Mouse (Mus musculus) CH12.LX (cell line): ENCODE results near the gene Tlcd1. TPM values are rescaled to one million over a fixed set of nuclear protein-coding genes. Genes with fewer than 3 reads are reported as not detected.
"Not testable (repeated sequence)": the region's sequence is repeated elsewhere in the genome, so short reads cannot be mapped to it uniquely, and the experiment has no call there.

Experiments
- DNase-seq: peaks from one replicate; pipeline ENCODE4 v3.0.0-alpha.2; 2013; ENCODE audit errors: extremely low read depth
- H3K27ac ChIP-seq: 2 replicates; pipeline ENCODE4 v1.5.1; 2012; ENCODE audit warnings: low read depth, mild to moderate bottlenecking, control low read depth, moderate library complexity; ENCODE audit not compliant: insufficient read depth
- H3K27me3 ChIP-seq: replicated peaks from 2 replicates; pipeline ENCODE3; 2012; ENCODE audit warnings: inconsistent platforms
- H3K36me3 ChIP-seq, 2 experiments: replicated peaks in 1 of 2; 2 replicates each; pipeline versions ENCODE3 to v1.6.1; 2012; ENCODE audit warnings: inconsistent platforms in 1 of 2, low read length in 1 of 2, mild to moderate bottlenecking in 1 of 2, mixed read lengths in 1 of 2, moderate library complexity in 1 of 2; ENCODE audit not compliant: control insufficient read depth in 1 of 2, insufficient read depth in 1 of 2
- H3K4me1 ChIP-seq, 2 experiments: 2 replicates each; pipeline ENCODE4 v1.6.1; 2012; ENCODE audit warnings: inconsistent platforms in 1 of 2, moderate library complexity in 1 of 2; ENCODE audit not compliant: insufficient read depth in 2 of 2, control insufficient read depth in 1 of 2
- H3K4me2 ChIP-seq: 2 replicates; pipeline ENCODE4 v1.6.1; 2012; ENCODE audit warnings: low read depth, mild to moderate bottlenecking, control low read depth; ENCODE audit not compliant: poor library complexity, insufficient read depth, severe bottlenecking
- H3K4me3 ChIP-seq, 3 experiments: fragments of 150-350 bp in 1 of 3; sonication (generic) in 1 of 3; replicated peaks in 1 of 3; 2 replicates each; pipeline versions ENCODE3 to v1.5.1; 2011 to 2012; ENCODE audit warnings: low read depth in 2 of 3, low read length in 2 of 3, mild to moderate bottlenecking in 2 of 3, moderate library complexity in 2 of 3, control low read depth in 1 of 3, improper control_type of control experiment in 1 of 3, inconsistent platforms in 1 of 3, mixed read lengths in 1 of 3; ENCODE audit not compliant: poor library complexity in 1 of 3
- H3K79me2 ChIP-seq: replicated peaks from 2 replicates; pipeline ENCODE4 v1.6.1; 2012; ENCODE audit warnings: mild to moderate bottlenecking, moderate library complexity; ENCODE audit not compliant: control insufficient read depth, poor library complexity, insufficient read depth, severe bottlenecking; ENCODE audit errors: extremely low read depth
- H3K9ac ChIP-seq: 2 replicates; pipeline ENCODE4 v1.6.1; 2012; ENCODE audit warnings: low read depth, mild to moderate bottlenecking, control low read depth, moderate library complexity; ENCODE audit not compliant: insufficient read depth
- H3K9me3 ChIP-seq: replicated peaks from 2 replicates; pipeline ENCODE3; 2012; ENCODE audit warnings: low read length, inconsistent platforms, mixed read lengths
- BHLHE40 ChIP-seq: IDR thresholded peaks from 2 replicates; pipeline ENCODE4 v1.6.1; 2011; ENCODE audit warnings: mild to moderate bottlenecking, low read depth, low read length, improper control_type of control experiment
- CHD1 ChIP-seq: IDR thresholded peaks from 2 replicates; pipeline ENCODE4 v1.6.1; 2012; ENCODE audit warnings: low read depth, low read length, improper control_type of control experiment, inconsistent platforms
- E2F4 ChIP-seq: IDR thresholded peaks from 2 replicates; pipeline ENCODE4 v1.6.1; 2011; ENCODE audit warnings: low read depth, low read length, improper control_type of control experiment; ENCODE audit not compliant: insufficient replicate concordance
- GABPA ChIP-seq: IDR thresholded peaks from 2 replicates; pipeline ENCODE4 v1.6.1; 2012; ENCODE audit warnings: low read depth, low read length, improper control_type of control experiment, inconsistent platforms; ENCODE audit not compliant: insufficient replicate concordance
- IRF4 ChIP-seq: IDR thresholded peaks from 2 replicates; pipeline ENCODE4 v1.6.1; 2014; ENCODE audit warnings: low read depth, mild to moderate bottlenecking, inconsistent platforms, low read length, improper control_type of control experiment
- MAFK ChIP-seq: IDR thresholded peaks from 2 replicates; pipeline ENCODE4 v1.6.1; 2011; ENCODE audit warnings: low read length, improper control_type of control experiment; ENCODE audit not compliant: insufficient replicate concordance
- MAX ChIP-seq: IDR thresholded peaks from 2 replicates; pipeline ENCODE4 v1.6.1; 2011; ENCODE audit warnings: low read length, improper control_type of control experiment
- MAZ ChIP-seq: IDR thresholded peaks from 2 replicates; pipeline ENCODE4 v1.6.1; 2012; ENCODE audit warnings: low read depth, mild to moderate bottlenecking, inconsistent platforms, low read length, improper control_type of control experiment, moderate library complexity
- MEF2A ChIP-seq: IDR thresholded peaks from 2 replicates; pipeline ENCODE4 v1.6.1; 2014; ENCODE audit warnings: low read depth, mild to moderate bottlenecking, inconsistent platforms, low read length, improper control_type of control experiment, borderline replicate concordance
- MXI1 ChIP-seq: IDR thresholded peaks from 2 replicates; pipeline ENCODE4 v1.6.1; 2011; ENCODE audit warnings: mild to moderate bottlenecking, low read depth, low read length, improper control_type of control experiment
- MYC ChIP-seq: IDR thresholded peaks from 2 replicates; pipeline ENCODE4 v1.6.1; 2011; ENCODE audit warnings: low read depth, mild to moderate bottlenecking, improper control_type of control experiment, low read length
- NELFE ChIP-seq: IDR thresholded peaks from 2 replicates; pipeline ENCODE4 v1.6.1; 2011; ENCODE audit warnings: low read depth, low read length, improper control_type of control experiment
- PAX5 ChIP-seq: IDR thresholded peaks from 2 replicates; pipeline ENCODE4 v1.6.1; 2012; ENCODE audit warnings: low read length, inconsistent platforms, mixed read lengths
- POLR2AphosphoS2 ChIP-seq: IDR thresholded peaks from 2 replicates; pipeline ENCODE4 v1.6.1; 2011; ENCODE audit warnings: low read depth, low read length, improper control_type of control experiment
- RAD21 ChIP-seq: IDR thresholded peaks from 2 replicates; pipeline ENCODE4 v1.6.1; 2011; ENCODE audit warnings: low read depth, mild to moderate bottlenecking, low read length, improper control_type of control experiment, moderate library complexity
- RCOR1 ChIP-seq: conservative IDR thresholded peaks from 2 replicates; pipeline ENCODE4 v1.6.1; 2012; ENCODE audit warnings: low read depth, mild to moderate bottlenecking, inconsistent platforms, low read length, improper control_type of control experiment
- TCF12 ChIP-seq: IDR thresholded peaks from 2 replicates; pipeline ENCODE4 v1.6.1; 2014; ENCODE audit warnings: low read depth, mild to moderate bottlenecking, inconsistent platforms, low read length, improper control_type of control experiment
- UBTF ChIP-seq: IDR thresholded peaks from 2 replicates; pipeline ENCODE4 v1.6.1; 2012; ENCODE audit warnings: low read depth, mild to moderate bottlenecking, inconsistent platforms, low read length, improper control_type of control experiment, moderate library complexity
- ZKSCAN1 ChIP-seq: IDR thresholded peaks from 2 replicates; pipeline ENCODE4 v1.6.1; 2012; ENCODE audit warnings: low read depth, inconsistent platforms, low read length, improper control_type of control experiment, borderline replicate concordance
- dilution Hi-C: fragments of 300-500 bp; cut with MboI; formaldehyde crosslinking; loops from 2 replicates; pipeline ENCODE4 v1.14.3; 2020; ENCODE audit warnings: low sequenced_read_pairs; ENCODE audit not compliant: extremely low pct_unique_long_range_greater_than_20kb, extremely low pct_ligation_motif_present
- in situ Hi-C: fragments of 300-500 bp; cut with MboI; formaldehyde crosslinking; loops from 3 replicates; pipeline ENCODE4 v1.14.3; 2019; ENCODE audit warnings: low sequenced_read_pairs, low pct_ligation_motif_present, low pct_unique_long_range_greater_than_20kb, mixed read lengths
- polyA plus RNA-seq: library from polyadenylated mRNA; unstranded; fragments of >175 nt; gene quantifications from 2 replicates; pipeline ENCODE4 v1.2.1, GENCODE M21; 2012; ENCODE audit warnings: low read depth; ENCODE audit not compliant: insufficient read length
- total RNA-seq, 2 experiments: library from RNA; depleted of rRNA; stranded (reverse); fragments of 300-350 nt in 1 of 2; fragments of >200 nt in 1 of 2; gene quantifications; 2 replicates each; pipeline ENCODE4 v1.2.3; 2012 to 2014

The Tlcd1 gene
- total and polyA plus RNA-seq, 3 experiments = 15.6 to 20.3 (median 16.4) TPM

GRCm38 (mm10) chr11:78129458-78129857, 47.1 kb upstream of the Tlcd1 start:
- H3K79me2 ChIP-seq = peaks cover 54% of the 10 kb centered on the region
- dilution Hi-C loops = no loop called here
- in situ Hi-C loops = no loop called here

GRCm38 (mm10) chr11:78133915-78134314, 42.6 kb upstream of the Tlcd1 start:
- Histone ChIP-seq H3K36me3 (peaks cover 0 to 71% of the 10 kb centered on the region in 2 experiments), H3K4me2 (no peak overlapping the region), H3K79me2 (peaks cover 49% of the 10 kb centered on the region), H3K27me3 (no peaks in the 10 kb centered on the region), H3K4me1 (peaks cover 0 to 38% of the 10 kb centered on the region in 2 experiments; a peak in 2 of 4 replicates), H3K4me3 (no peak overlapping the region), H3K9ac (no peak overlapping the region)
- DNase-seq = no peak
- no peak for TF ChIP-seq ZKSCAN1
- TF ChIP-seq IRF4 = no peak
- no peak for TF ChIP-seq RAD21
- TF ChIP-seq, all 38 proteins: peak for 0
- dilution Hi-C loops = no loop called here
- no peaks in the 10 kb centered on the region for H3K9me3 ChIP-seq
- in situ Hi-C loops = no loop called here
- no peak overlapping the region for H3K27ac ChIP-seq

More at GRCm38 (mm10) chr11:78129458-78129857, 47.1 kb upstream of the Tlcd1 start:
- Histone ChIP-seq H3K9ac (no peak overlapping the region), H3K27ac (no peak overlapping the region), H3K36me3 (peaks cover 0 to 69% of the 10 kb centered on the region in 2 experiments), H3K4me2 (no peak overlapping the region), H3K9me3 (no peaks in the 10 kb centered on the region), H3K27me3 (no peaks in the 10 kb centered on the region), H3K4me1 (peaks cover 10 to 53% of the 10 kb centered on the region in 2 experiments), H3K4me3 (no peak overlapping the region)
- no peak for DNase-seq
- TF ChIP-seq MYC (no peak), MXI1 (no peak), ZKSCAN1 (no peak)

- dilution Hi-C loops = no loop called here
- H3K4me1 ChIP-seq = peaks cover 0 to 38% of the 10 kb centered on the region in 2 experiments; a peak in 2 of 4 replicates
- no peak overlapping the region for H3K4me2 ChIP-seq
- TF ChIP-seq CHD1 (no peak), TCF12 (no peak), E2F4 (no peak), MXI1 (no peak), GABPA (no peak), POLR2AphosphoS2 (no peak), MAZ (no peak), UBTF (no peak), RAD21 (no peak), IRF4 (no peak), BHLHE40 (no peak), RCOR1 (no peak), MAFK (no peak), MAX (no peak), PAX5 (no peak), ZKSCAN1 (no peak), MEF2A (no peak), NELFE (no peak)
- no peak overlapping the region for H3K27ac ChIP-seq
- no peak overlapping the region for H3K4me3 ChIP-seq
- H3K9me3 ChIP-seq = no peaks in the 10 kb centered on the region
- no peak for DNase-seq
- peaks cover 0 to 70% of the 10 kb centered on the region in 2 experiments for H3K36me3 ChIP-seq
- H3K27me3 ChIP-seq = no peaks in the 10 kb centered on the region
- peaks cover 50% of the 10 kb centered on the region for H3K79me2 ChIP-seq
- no peak overlapping the region for H3K9ac ChIP-seq
- in situ Hi-C loops = no loop called here
Observed at GRCm38 (mm10) chr11:78134344-78134743, 42.2 kb upstream of the Tlcd1 start.

GRCm38 (mm10) chr11:78135314-78135713, 41.2 kb upstream of the Tlcd1 start:
- H3K27ac ChIP-seq, in situ Hi-C loops, dilution Hi-C loops, DNase-seq, H3K4me2 ChIP-seq, H3K9ac ChIP-seq, H3K9me3 ChIP-seq, H3K27me3 ChIP-seq, H3K4me3 ChIP-seq: not testable (repeated sequence)
- Histone ChIP-seq H3K79me2 (peaks cover 56% of the 10 kb centered on the region), H3K4me1 (peaks cover 0 to 38% of the 10 kb centered on the region in 2 experiments; a peak in 2 of 4 replicates), H3K36me3 (peaks cover 0 to 67% of the 10 kb centered on the region in 2 experiments)
